Mouse (Mus musculus): ENCODE measurements at regions not wholly inside any gene's neighbourhood (a gene's known extent, or its start where the extent isn't known, plus 50 kb on each side); places are given as distances from the start of the nearest gene placed in this dataset.
A peak's percentile ranks its signal among the peaks of the same experiment; 100 is the strongest.

GRCm38 (mm10) chr17:45889451-45889850 lies 142.7 kb downstream of the Vegfa start:
- Histone ChIP-seq H3K9ac (ENCODE audit: low read length) (no peak overlapping the region), H3K9me3 (replicated peaks; ENCODE audit: control insufficient read depth, low read length) (no peaks in the 10 kb centered on the region), H3K4me1 (ENCODE audit: control insufficient read depth, insufficient read depth, low read length) (peaks cover 10% of the 10 kb centered on the region), H3K27ac (ENCODE audit: low read length) (no peak overlapping the region), H3K4me2 (ENCODE audit: low read depth, low read length) (no peak overlapping the region), H3K36me3 (ENCODE audit: control insufficient read depth, insufficient read depth, low read length) (no peaks in the 10 kb centered on the region), H3K4me3 (replicated peaks; ENCODE audit: low read length) (no peak overlapping the region), H3K27me3 (ENCODE audit: control insufficient read depth, insufficient read depth, low read length) (no peaks in the 10 kb centered on the region)
- WGBS, result 47% methylated on average over 8 of the region's 8 CpGs
- no peak for ATAC-seq (ENCODE audit: insufficient read depth, low FRiP score)

- Histone ChIP-seq H3K27me3 (ENCODE audit: control insufficient read depth, insufficient read depth, low read length) (no peaks in the 10 kb centered on the region), H3K9ac (ENCODE audit: low read length) (no peak overlapping the region), H3K27ac (ENCODE audit: low read length) (no peak overlapping the region), H3K4me1 (ENCODE audit: control insufficient read depth, insufficient read depth, low read length) (peaks cover 10% of the 10 kb centered on the region), H3K4me3 (replicated peaks; ENCODE audit: low read length) (no peak overlapping the region), H3K9me3 (replicated peaks; ENCODE audit: control insufficient read depth, low read length) (no peaks in the 10 kb centered on the region), H3K36me3 (ENCODE audit: control insufficient read depth, insufficient read depth, low read length) (no peaks in the 10 kb centered on the region), H3K4me2 (ENCODE audit: low read depth, low read length) (no peak overlapping the region)
- ATAC-seq (ENCODE audit: insufficient read depth, low FRiP score), result no peak
- WGBS, result 55% methylated on average over 7 of the region's 7 CpGs
These were observed 143.1 kb downstream of the Vegfa start for GRCm38 (mm10) chr17:45889051-45889450.

GRCm38 (mm10) chr17:45886420-45887049 lies 145.6 kb downstream of the Vegfa start:
- H3K4me3 ChIP-seq (replicated peaks; ENCODE audit: low read length), result no peak overlapping the region
- 15% methylated on average over 17 of the region's 17 CpGs for WGBS
- H3K4me1 ChIP-seq (ENCODE audit: control insufficient read depth, insufficient read depth, low read length), result peaks cover 10% of the 10 kb centered on the region
- 0 out of 2 replicates have a peak overlapping the region, but pooled peaks have one; percentile 41 for H3K9ac ChIP-seq (ENCODE audit: low read length)
- 0 out of 2 replicates have a peak, but pooled peaks have one; percentile 17 for ATAC-seq (ENCODE audit: insufficient read depth, low FRiP score)
- H3K36me3 ChIP-seq (ENCODE audit: control insufficient read depth, insufficient read depth, low read length), result no peaks in the 10 kb centered on the region
- H3K27ac ChIP-seq (ENCODE audit: low read length), result no peak overlapping the region
- H3K9me3 ChIP-seq (replicated peaks; ENCODE audit: control insufficient read depth, low read length), result no peaks in the 10 kb centered on the region
- H3K4me2 ChIP-seq (ENCODE audit: low read depth, low read length), result peak overlapping the region; percentile 2; the same call in 1 of the 2 replicates
- no peaks in the 10 kb centered on the region for H3K27me3 ChIP-seq (ENCODE audit: control insufficient read depth, insufficient read depth, low read length)

GRCm38 (mm10) chr17:45885461-45886336 lies 146.5 kb downstream of the Vegfa start:
- H3K27ac ChIP-seq (ENCODE audit: low read length), result peak overlapping the region; percentile 2; the same call in 1 of the 2 replicates
- 0 out of 2 replicates have a peak overlapping the region, but pooled peaks have one; percentile 36 for H3K9ac ChIP-seq (ENCODE audit: low read length)
- ATAC-seq (ENCODE audit: insufficient read depth, low FRiP score), result peak; percentile 42; the same call in 1 of the 2 replicates
- WGBS, result 45% methylated on average over 24 of the region's 24 CpGs
- no peak overlapping the region for H3K4me2 ChIP-seq (ENCODE audit: low read depth, low read length)
- H3K27me3 ChIP-seq (ENCODE audit: control insufficient read depth, insufficient read depth, low read length), result no peaks in the 10 kb centered on the region
- no peak overlapping the region for H3K4me3 ChIP-seq (replicated peaks; ENCODE audit: low read length)
- H3K4me1 ChIP-seq (ENCODE audit: control insufficient read depth, insufficient read depth, low read length), result peaks cover 10% of the 10 kb centered on the region
- no peaks in the 10 kb centered on the region for H3K36me3 ChIP-seq (ENCODE audit: control insufficient read depth, insufficient read depth, low read length)
- H3K9me3 ChIP-seq (replicated peaks; ENCODE audit: control insufficient read depth, low read length), result no peaks in the 10 kb centered on the region

GRCm38 (mm10) chr17:45884021-45884722 lies 148.0 kb downstream of the Vegfa start:
- Histone ChIP-seq H3K9ac (ENCODE audit: low read length) (no peak overlapping the region), H3K36me3 (ENCODE audit: control insufficient read depth, insufficient read depth, low read length) (no peaks in the 10 kb centered on the region), H3K27ac (ENCODE audit: low read length) (no peak overlapping the region), H3K4me3 (replicated peaks; ENCODE audit: low read length) (no peak overlapping the region), H3K27me3 (ENCODE audit: control insufficient read depth, insufficient read depth, low read length) (no peaks in the 10 kb centered on the region), H3K4me1 (ENCODE audit: control insufficient read depth, insufficient read depth, low read length) (peaks cover 7% of the 10 kb centered on the region), H3K4me2 (ENCODE audit: low read depth, low read length) (no peak overlapping the region), H3K9me3 (replicated peaks; ENCODE audit: control insufficient read depth, low read length) (no peaks in the 10 kb centered on the region)
- WGBS, result 54% methylated on average over 9 of the region's 9 CpGs
- 0 out of 2 replicates have a peak, but pooled peaks have one; percentile 26 for ATAC-seq (ENCODE audit: insufficient read depth, low FRiP score)

- no peak overlapping the region for H3K4me2 ChIP-seq (ENCODE audit: low read depth, low read length)
- H3K9ac ChIP-seq (ENCODE audit: low read length), result no peak overlapping the region
- no peaks in the 10 kb centered on the region for H3K9me3 ChIP-seq (replicated peaks; ENCODE audit: control insufficient read depth, low read length)
- no peaks in the 10 kb centered on the region for H3K27me3 ChIP-seq (ENCODE audit: control insufficient read depth, insufficient read depth, low read length)
- ATAC-seq (ENCODE audit: insufficient read depth, low FRiP score), result no peak
- H3K27ac ChIP-seq (ENCODE audit: low read length), result no peak overlapping the region
- H3K4me3 ChIP-seq (replicated peaks; ENCODE audit: low read length), result no peak overlapping the region
- H3K4me1 ChIP-seq (ENCODE audit: control insufficient read depth, insufficient read depth, low read length), result peaks cover 7% of the 10 kb centered on the region
- no peaks in the 10 kb centered on the region for H3K36me3 ChIP-seq (ENCODE audit: control insufficient read depth, insufficient read depth, low read length)
- 77% methylated on average over 3 of the region's 3 CpGs for WGBS
These were observed 149.0 kb upstream of the 1600014C23Rik start for GRCm38 (mm10) chr17:45882682-45883081.

- Histone ChIP-seq H3K27ac (ENCODE audit: low read length) (no peak overlapping the region), H3K27me3 (ENCODE audit: control insufficient read depth, insufficient read depth, low read length) (no peaks in the 10 kb centered on the region), H3K4me3 (replicated peaks; ENCODE audit: low read length) (no peak overlapping the region), H3K36me3 (ENCODE audit: control insufficient read depth, insufficient read depth, low read length) (no peaks in the 10 kb centered on the region), H3K9me3 (replicated peaks; ENCODE audit: control insufficient read depth, low read length) (no peaks in the 10 kb centered on the region), H3K4me1 (ENCODE audit: control insufficient read depth, insufficient read depth, low read length) (peaks cover 3% of the 10 kb centered on the region), H3K4me2 (ENCODE audit: low read depth, low read length) (no peak overlapping the region), H3K9ac (ENCODE audit: low read length) (no peak overlapping the region)
- ATAC-seq (ENCODE audit: insufficient read depth, low FRiP score), result no peak
- WGBS, result 92% methylated on average over 9 of the region's 9 CpGs
These were observed 147.6 kb upstream of the 1600014C23Rik start for GRCm38 (mm10) chr17:45881284-45881683.

- Histone ChIP-seq H3K27ac (ENCODE audit: low read length) (no peak overlapping the region), H3K4me1 (ENCODE audit: control insufficient read depth, insufficient read depth, low read length) (peaks cover 2% of the 10 kb centered on the region; the same call in 1 of the 2 replicates), H3K9ac (ENCODE audit: low read length) (no peak overlapping the region), H3K4me3 (replicated peaks; ENCODE audit: low read length) (no peak overlapping the region), H3K9me3 (replicated peaks; ENCODE audit: control insufficient read depth, low read length) (no peaks in the 10 kb centered on the region), H3K27me3 (ENCODE audit: control insufficient read depth, insufficient read depth, low read length) (no peaks in the 10 kb centered on the region), H3K4me2 (ENCODE audit: low read depth, low read length) (no peak overlapping the region), H3K36me3 (ENCODE audit: control insufficient read depth, insufficient read depth, low read length) (no peaks in the 10 kb centered on the region)
- ATAC-seq (ENCODE audit: insufficient read depth, low FRiP score), result no peak
- WGBS, result 87% methylated on average over 6 of the region's 6 CpGs
These were observed 147.1 kb upstream of the 1600014C23Rik start for GRCm38 (mm10) chr17:45880761-45881160.
